Mouse (Mus musculus) gastrocnemius, postnatal 10 days (tissue): ENCODE data around the gene Bcat2. TPM values are rescaled to one million over a fixed set of nuclear protein-coding genes. Genes with fewer than 3 reads are reported as not detected.

Source experiments
- DNase-seq: peaks from one replicate; pipeline ENCODE4 v3.0.0; 2021; ENCODE audit warnings: mixed read lengths
- total RNA-seq, 2 experiments: library from RNA; stranded (reverse); gene quantifications; 2 replicates each; pipeline ENCODE4 v1.2.3; 2021

The Bcat2 gene
- total RNA-seq, 2 experiments from 2014 or later = 24.0 to 25.2 TPM

- DNase-seq = no peak
Measured at GRCm38 (mm10) chr7:45626571-45627076, 56.7 kb downstream of the Bcat2 start.

GRCm38 (mm10) chr7:45627261-45627660 lies 57.3 kb downstream of the Bcat2 start, which contains the start of gene Rasip1:
Gene Rasip1 (plus strand): TSS chr7:45627488.
- DNase-seq = no peak

GRCm38 (mm10) chr7:45628364-45629294 lies 58.7 kb downstream of the Bcat2 start:
- DNase-seq = peak; percentile 96

- DNase-seq = no peak
Measured at GRCm38 (mm10) chr7:45630064-45630907, 60.3 kb downstream of the Bcat2 start.

GRCm38 (mm10) chr7:45632499-45632898 lies 62.5 kb downstream of the Bcat2 start:
- no peak for DNase-seq

GRCm38 (mm10) chr7:45634946-45635681 lies 65.2 kb downstream of the Bcat2 start:
- no peak for DNase-seq

GRCm38 (mm10) chr7:45635711-45636688 lies 66.0 kb downstream of the Bcat2 start:
- no peak for DNase-seq

GRCm38 (mm10) chr7:45637710-45638109 lies 67.8 kb downstream of the Bcat2 start:
- no peak for DNase-seq

GRCm38 (mm10) chr7:45638623-45639401 lies 68.9 kb downstream of the Bcat2 start:
- DNase-seq = peak; percentile 91

Other genes starting within 250 kb of the Bcat2 start
- 10 to 100 TPM; 25.5 to 35.2 TPM for gene Trpm4, start 236.4 kb upstream of the Bcat2 start, total RNA-seq
- 100 to 1,000 TPM; 579 to 609 TPM for gene Hrc, start 234.9 kb upstream of the Bcat2 start, total RNA-seq
- gene Ppfia3, start 203.1 kb upstream of the Bcat2 start, total RNA-seq = under 1 TPM; 0.89 to 0.97 TPM
- gene Lin7b, start 199.6 kb upstream of the Bcat2 start, total RNA-seq = 1 to 10 TPM; 1.9 to 2.0 TPM
- 100 to 1,000 TPM; 123 to 156 TPM for gene Snrnp70, start 174.4 kb upstream of the Bcat2 start, total RNA-seq
- 10 to 100 TPM; 25.4 to 29.6 TPM for gene Kcna7, start 164.5 kb upstream of the Bcat2 start, total RNA-seq
- 1 to 10 TPM; 1.4 to 1.8 TPM for gene Ntf5, start 156.5 kb upstream of the Bcat2 start, total RNA-seq
- not detected for gene Lhb, start 149.3 kb upstream of the Bcat2 start, total RNA-seq
- 100 to 1,000 TPM; 142 to 150 TPM for gene Gys1, start 135.3 kb upstream of the Bcat2 start, total RNA-seq
- gene Ruvbl2, start 132.1 kb upstream of the Bcat2 start, total RNA-seq = 10 to 100 TPM; 29.4 to 36.9 TPM
- 100 to 1,000 TPM; 173 to 194 TPM for gene Ftl1, start 110.3 kb upstream of the Bcat2 start, total RNA-seq
- 10 to 100 TPM; 29.4 to 29.6 TPM for gene Bax, start 103.3 kb upstream of the Bcat2 start, total RNA-seq
- gene Tulp2, start 88.3 kb upstream of the Bcat2 start, total RNA-seq = not detected
- 1 to 10 TPM; 3.8 to 6.4 TPM for gene Gm45808, start 83.3 kb upstream of the Bcat2 start, total RNA-seq
- gene Dhdh, start 81.3 kb upstream of the Bcat2 start, total RNA-seq = 1 to 10 TPM; 8.8 to 9.5 TPM
- gene Nucb1, start 59.7 kb upstream of the Bcat2 start, total RNA-seq = 100 to 1,000 TPM; 121 to 137 TPM
- gene Ppp1r15a, start 43.9 kb upstream of the Bcat2 start, total RNA-seq = 10 to 100 TPM; 16.3 to 16.9 TPM
- gene Plekha4, start 43.8 kb upstream of the Bcat2 start, total RNA-seq = 10 to 100 TPM; 14.8 to 16.3 TPM
- gene Hsd17b14, start 15.3 kb upstream of the Bcat2 start, total RNA-seq = under 1 TPM in 1 of 2 experiments, not detected in 1; 0.19 TPM
- not detected for gene Fgf21, start 45.3 kb downstream of the Bcat2 start, total RNA-seq
- not detected for gene Fut1, start 47.1 kb downstream of the Bcat2 start, total RNA-seq
- gene Izumo1, start 51.7 kb downstream of the Bcat2 start, total RNA-seq = under 1 TPM in 1 of 2 experiments, not detected in 1; 0.38 TPM
- gene Rasip1, start 57.3 kb downstream of the Bcat2 start, total RNA-seq = 10 to 100 TPM; 17.2 to 19.7 TPM
- gene Mamstr, start 69.8 kb downstream of the Bcat2 start, total RNA-seq = 100 to 1,000 TPM; 105 to 131 TPM
- under 1 TPM in 1 of 2 experiments, not detected in 1; 0.11 TPM for gene Fut2, start 96.2 kb downstream of the Bcat2 start, total RNA-seq
- under 1 TPM; 0.75 to 0.77 TPM for gene Ntn5, start 113.9 kb downstream of the Bcat2 start, total RNA-seq
- gene Sec1, start 124.2 kb downstream of the Bcat2 start, total RNA-seq = under 1 TPM in 1 of 2 experiments, not detected in 1; 0.21 TPM
- gene Car11, start 129.7 kb downstream of the Bcat2 start, total RNA-seq = 1 to 10 TPM; 3.4 to 3.9 TPM
- 10 to 100 TPM; 35.9 to 37.9 TPM for gene Dbp, start 134.9 kb downstream of the Bcat2 start, total RNA-seq
- gene Rpl18, start 145.3 kb downstream of the Bcat2 start, total RNA-seq = 100 to 1,000 TPM; 793 to 822 TPM
- gene Sphk2, start 147.8 kb downstream of the Bcat2 start, total RNA-seq = 10 to 100 TPM; 11.8 to 13.8 TPM
- under 1 TPM; 0.12 to 0.45 TPM for gene Fam83e, start 151.1 kb downstream of the Bcat2 start, total RNA-seq
- gene Spaca4, start 155.7 kb downstream of the Bcat2 start, total RNA-seq = not detected
- under 1 TPM; 0.52 to 0.80 TPM for gene Lmtk3, start 213.6 kb downstream of the Bcat2 start, total RNA-seq
- not detected for gene Sult2b1, start 214.5 kb downstream of the Bcat2 start, total RNA-seq
- gene Cyth2, start 244.4 kb downstream of the Bcat2 start, total RNA-seq = 10 to 100 TPM; 45.3 to 45.4 TPM